Mouse (Mus musculus): ENCODE data around the gene Tufm.

- TF ChIP-seq CTCF (IDR thresholded peaks at IDR 0.05; ENCODE audit: low read depth, low read length) (no peak), POLR2A (IDR thresholded peaks at IDR 0.05; ENCODE audit: insufficient read depth, low read length) (no peak), EP300 (IDR thresholded peaks at IDR 0.05; ENCODE audit: insufficient read depth, low read depth, low read length) (no peak)
Measured at GRCm38 (mm10) chr7:126472306-126472705, 14.9 kb upstream of the Tufm start.
